Mouse (Mus musculus) bone marrow, adult 2 months (tissue): ENCODE results near the gene Ccdc190. TPM values are rescaled to one million over a fixed set of nuclear protein-coding genes. Genes with fewer than 3 reads are reported as not detected.

Source experiments
- H3K27ac ChIP-seq: fragments of 200-500 bp; 2 replicates; pipeline ENCODE4 v1.5.1; 2012; ENCODE audit warnings: low read depth, mild to moderate bottlenecking, control low read depth, inconsistent platforms, low read length; ENCODE audit not compliant: control insufficient read depth, poor library complexity, insufficient read depth
- H3K4me1 ChIP-seq: fragments of 200-500 bp; 2 replicates; pipeline ENCODE4 v1.6.1; 2011; ENCODE audit warnings: low read length; ENCODE audit not compliant: control insufficient read depth, insufficient read depth
- H3K4me3 ChIP-seq: fragments of 200-500 bp; replicated peaks from 2 replicates; pipeline ENCODE3; 2011; ENCODE audit warnings: mild to moderate bottlenecking, low read depth, low read length, control low read depth; ENCODE audit not compliant: control insufficient read depth
- CTCF ChIP-seq: fragments of 200-500 bp; IDR thresholded peaks from 2 replicates; pipeline ENCODE4 v1.5.1; 2011; ENCODE audit warnings: low read length, control low read depth; ENCODE audit not compliant: control insufficient read depth, insufficient read depth
- POLR2A ChIP-seq: fragments of 200-500 bp; IDR thresholded peaks from 2 replicates; pipeline ENCODE4 v1.6.1; 2011; ENCODE audit warnings: low read depth, mild to moderate bottlenecking, control low read depth, low read length, borderline replicate concordance; ENCODE audit not compliant: control insufficient read depth
- WGBS: fragments of 180-500 bp; shearing (Covaris S2); methylation state at CpG from one replicate; pipeline ENCODE4 v1.1.7; 2018; 5-methylcytosine and 5-hydroxymethylcytosine counted together
- polyA plus RNA-seq: library from polyadenylated mRNA; stranded (reverse); fragments of >200 nt; gene quantifications from 2 replicates; pipeline ENCODE4 v1.2.4, GENCODE M21; 2011; ENCODE audit warnings: low replicate concordance; ENCODE audit not compliant: missing spikeins, insufficient read depth, insufficient read length

Gene Ccdc190
- polyA plus RNA-seq = not detected in 2 replicates

GRCm38 (mm10) chr1:169928454-169928971 is at the start of gene Ccdc190:
Ccdc190 (plus strand) TSS chr1:169928648.
- H3K27ac ChIP-seq = no peak within 1 kb of the TSS
- H3K4me3 ChIP-seq = no peak within 1 kb of the TSS
- no peaks in the 10 kb centered on the region; the same call in 1 of the 2 replicates for H3K4me1 ChIP-seq
- WGBS = 23% methylated on average over 12 of the region's 12 CpGs
- TF ChIP-seq POLR2A = no peak
- TF ChIP-seq CTCF = no peak

- WGBS = 74% methylated on average over 4 of the region's 4 CpGs
- H3K4me3 ChIP-seq = no peak overlapping the region
- no peak overlapping the region for H3K27ac ChIP-seq
- TF ChIP-seq POLR2A (no peak), CTCF (no peak)
- H3K4me1 ChIP-seq = no peaks in the 10 kb centered on the region
Measured at GRCm38 (mm10) chr1:169879060-169879459, 49.4 kb upstream of the Ccdc190 start.

GRCm38 (mm10) chr1:169880181-169880580 is 48.3 kb upstream of the Ccdc190 start:
- Histone ChIP-seq H3K4me1 (no peaks in the 10 kb centered on the region), H3K4me3 (no peak overlapping the region), H3K27ac (no peak overlapping the region)
- WGBS = 68% methylated on average over 5 of the region's 5 CpGs
- TF ChIP-seq CTCF (no peak), POLR2A (no peak)

- WGBS = 80% methylated on average over 5 of the region's 5 CpGs
- no peak overlapping the region for H3K27ac ChIP-seq
- H3K4me1 ChIP-seq = no peaks in the 10 kb centered on the region
- no peak for TF ChIP-seq CTCF
- TF ChIP-seq POLR2A = no peak
- H3K4me3 ChIP-seq = no peak overlapping the region
Measured at GRCm38 (mm10) chr1:169883081-169883565, 45.3 kb upstream of the Ccdc190 start.

GRCm38 (mm10) chr1:169889250-169889649 is 39.2 kb upstream of the Ccdc190 start:
- 65% methylated on average over 2 of the region's 2 CpGs for WGBS
- TF ChIP-seq POLR2A = no peak
- no peak for TF ChIP-seq CTCF
- no peaks in the 10 kb centered on the region for H3K4me1 ChIP-seq
- no peak overlapping the region for H3K4me3 ChIP-seq
- H3K27ac ChIP-seq = no peak overlapping the region

- WGBS = 59% methylated on average over 2 of the region's 2 CpGs
- H3K27ac ChIP-seq = no peak overlapping the region
- TF ChIP-seq CTCF (no peak), POLR2A (no peak)
- H3K4me3 ChIP-seq = no peak overlapping the region
- no peaks in the 10 kb centered on the region for H3K4me1 ChIP-seq
Measured at GRCm38 (mm10) chr1:169893976-169894375, 34.5 kb upstream of the Ccdc190 start.

GRCm38 (mm10) chr1:169895686-169896085 is 32.8 kb upstream of the Ccdc190 start:
- 70% methylated on average over 1 of the region's 1 CpGs for WGBS

GRCm38 (mm10) chr1:169897916-169898315 is 30.5 kb upstream of the Ccdc190 start:
- Histone ChIP-seq H3K27ac (no peak overlapping the region), H3K4me3 (no peak overlapping the region), H3K4me1 (no peaks in the 10 kb centered on the region)
- TF ChIP-seq CTCF (no peak), POLR2A (no peak)
- WGBS = 34% methylated on average over 1 of the region's 1 CpGs

More at GRCm38 (mm10) chr1:169895686-169896085, 32.8 kb upstream of the Ccdc190 start:
- Histone ChIP-seq H3K4me3 (no peak overlapping the region), H3K4me1 (no peaks in the 10 kb centered on the region), H3K27ac (no peak overlapping the region)
- TF ChIP-seq CTCF (no peak), POLR2A (no peak)
